Mouse (Mus musculus): ENCODE data around the gene Zic1. TPM values are rescaled to one million over a fixed set of nuclear protein-coding genes. Genes with fewer than 3 reads are reported as not detected.

The Zic1 gene
- total RNA-seq, 1 experiment from 2014 or later = not detected

- no peak for ATAC-seq (ENCODE audit: extremely low read depth, insufficient number of reproducible peaks, low FRiP score, poor library complexity, severe bottlenecking)
Measured at GRCm38 (mm10) chr9:91385561-91386430, 20.2 kb upstream of the Zic1 start.

GRCm38 (mm10) chr9:91384693-91385560, 19.3 kb upstream of the Zic1 start:
- no peak for ATAC-seq (ENCODE audit: extremely low read depth, insufficient number of reproducible peaks, low FRiP score, poor library complexity, severe bottlenecking)

- no peak for ATAC-seq (ENCODE audit: extremely low read depth, insufficient number of reproducible peaks, low FRiP score, poor library complexity, severe bottlenecking)
Measured at GRCm38 (mm10) chr9:91384136-91384500, 18.5 kb upstream of the Zic1 start.

GRCm38 (mm10) chr9:91383441-91384135, 18.0 kb upstream of the Zic1 start:
- ATAC-seq (ENCODE audit: extremely low read depth, insufficient number of reproducible peaks, low FRiP score, poor library complexity, severe bottlenecking) = no peak

GRCm38 (mm10) chr9:91382471-91383255, 17.1 kb upstream of the Zic1 start:
- ATAC-seq (ENCODE audit: extremely low read depth, insufficient number of reproducible peaks, low FRiP score, poor library complexity, severe bottlenecking) = no peak

- no peak for ATAC-seq (ENCODE audit: extremely low read depth, insufficient number of reproducible peaks, low FRiP score, poor library complexity, severe bottlenecking)
Measured at GRCm38 (mm10) chr9:91382111-91382379, 16.4 kb upstream of the Zic1 start.

GRCm38 (mm10) chr9:91381284-91382110, 15.9 kb upstream of the Zic1 start:
- ATAC-seq (ENCODE audit: extremely low read depth, insufficient number of reproducible peaks, low FRiP score, poor library complexity, severe bottlenecking) = no peak

- no peak for ATAC-seq (ENCODE audit: extremely low read depth, insufficient number of reproducible peaks, low FRiP score, poor library complexity, severe bottlenecking)
Measured at GRCm38 (mm10) chr9:91380458-91380914, 14.9 kb upstream of the Zic1 start.

- no peak for ATAC-seq (ENCODE audit: extremely low read depth, insufficient number of reproducible peaks, low FRiP score, poor library complexity, severe bottlenecking)
Measured at GRCm38 (mm10) chr9:91379781-91380457, 14.3 kb upstream of the Zic1 start.

- no peak for ATAC-seq (ENCODE audit: extremely low read depth, insufficient number of reproducible peaks, low FRiP score, poor library complexity, severe bottlenecking)
Measured at GRCm38 (mm10) chr9:91379300-91379635, 13.7 kb upstream of the Zic1 start.

GRCm38 (mm10) chr9:91378411-91379299, 13.0 kb upstream of the Zic1 start:
- no peak for ATAC-seq (ENCODE audit: extremely low read depth, insufficient number of reproducible peaks, low FRiP score, poor library complexity, severe bottlenecking)

- no peak for ATAC-seq (ENCODE audit: extremely low read depth, insufficient number of reproducible peaks, low FRiP score, poor library complexity, severe bottlenecking)
Measured at GRCm38 (mm10) chr9:91377873-91378150, 12.2 kb upstream of the Zic1 start.

GRCm38 (mm10) chr9:91377036-91377872, 11.6 kb upstream of the Zic1 start:
- ATAC-seq (ENCODE audit: extremely low read depth, insufficient number of reproducible peaks, low FRiP score, poor library complexity, severe bottlenecking) = no peak

- ATAC-seq (ENCODE audit: extremely low read depth, insufficient number of reproducible peaks, low FRiP score, poor library complexity, severe bottlenecking) = no peak
Measured at GRCm38 (mm10) chr9:91374665-91375064, 9.1 kb upstream of the Zic1 start.

GRCm38 (mm10) chr9:91373811-91374575, 8.4 kb upstream of the Zic1 start:
- no peak for ATAC-seq (ENCODE audit: extremely low read depth, insufficient number of reproducible peaks, low FRiP score, poor library complexity, severe bottlenecking)

Measured in neutrophil, adult 5-6 weeks (primary cell).